Mouse (Mus musculus): ENCODE measurements around the gene Gm11172. TPM values are rescaled to one million over a fixed set of nuclear protein-coding genes. Genes with fewer than 3 reads are reported as not detected.
A peak's percentile ranks its signal among the peaks of the same experiment; 100 is the strongest.

Gm11172 gene
- polyA plus RNA-seq, 1 experiment from 2014 or later: not detected

- DNase-seq (no peak), ATAC-seq (ENCODE audit: insufficient read depth) (no peak)
- no peaks in the 10 kb centered on the region for H3K27me3 ChIP-seq (ENCODE audit: insufficient read depth, low read length)
- H3K4me2 ChIP-seq: no peak within 1 kb of the TSS
- H3K36me3 ChIP-seq (ENCODE audit: insufficient read depth): no peaks in the 10 kb centered on the region
- no peaks in the 10 kb centered on the region for H3K9me3 ChIP-seq (ENCODE audit: low read depth, low read length)
- WGBS: 74% methylated on average over 10 of the region's 10 CpGs
- H3K4me3 ChIP-seq (ENCODE audit: low read depth, low read length): no peak within 1 kb of the TSS
- H3K27ac ChIP-seq (ENCODE audit: low read depth): no peak within 1 kb of the TSS
- TF ChIP-seq CTCF (IDR thresholded peaks at IDR 0.05; ENCODE audit: low read depth): no peak
- H3K4me1 ChIP-seq (ENCODE audit: insufficient read depth): no peaks in the 10 kb centered on the region
- no peak within 1 kb of the TSS for H3K9ac ChIP-seq
Measured at GRCm38 (mm10) chr16:10805789-10806527, 6.8 kb upstream of the Gm11172 start, which contains the start of gene Prm1. Gene Prm1, minus strand, starts transcription at chr16:10805839.

GRCm38 (mm10) chr16:10810376-10810775 lies 2.3 kb upstream of the Gm11172 start:
- Histone ChIP-seq H3K27ac (ENCODE audit: low read depth) (no peak overlapping the region), H3K9ac (no peak overlapping the region), H3K4me2 (no peak overlapping the region), H3K4me1 (ENCODE audit: insufficient read depth) (no peaks in the 10 kb centered on the region), H3K9me3 (ENCODE audit: low read depth, low read length) (no peaks in the 10 kb centered on the region), H3K4me3 (ENCODE audit: low read depth, low read length) (no peak overlapping the region), H3K36me3 (ENCODE audit: insufficient read depth) (no peaks in the 10 kb centered on the region), H3K27me3 (ENCODE audit: insufficient read depth, low read length) (no peaks in the 10 kb centered on the region)
- no peak for DNase-seq
- ATAC-seq (ENCODE audit: insufficient read depth): no peak
- WGBS: 86% methylated on average over 1 of the region's 1 CpGs
- TF ChIP-seq CTCF (IDR thresholded peaks at IDR 0.05; ENCODE audit: low read depth): no peak

- Histone ChIP-seq H3K9ac (no peak overlapping the region), H3K4me2 (no peak overlapping the region), H3K4me1 (ENCODE audit: insufficient read depth) (no peaks in the 10 kb centered on the region), H3K4me3 (ENCODE audit: low read depth, low read length) (no peak overlapping the region), H3K27me3 (ENCODE audit: insufficient read depth, low read length) (no peaks in the 10 kb centered on the region), H3K36me3 (ENCODE audit: insufficient read depth) (no peaks in the 10 kb centered on the region), H3K9me3 (ENCODE audit: low read depth, low read length) (no peaks in the 10 kb centered on the region), H3K27ac (ENCODE audit: low read depth) (no peak overlapping the region)
- no peak for TF ChIP-seq CTCF (IDR thresholded peaks at IDR 0.05; ENCODE audit: low read depth)
- 71% methylated on average over 4 of the region's 4 CpGs for WGBS
- ATAC-seq (ENCODE audit: insufficient read depth): no peak
- no peak for DNase-seq
Measured at GRCm38 (mm10) chr16:10813726-10814125, 1.0 kb downstream of the Gm11172 start.

DNA sequence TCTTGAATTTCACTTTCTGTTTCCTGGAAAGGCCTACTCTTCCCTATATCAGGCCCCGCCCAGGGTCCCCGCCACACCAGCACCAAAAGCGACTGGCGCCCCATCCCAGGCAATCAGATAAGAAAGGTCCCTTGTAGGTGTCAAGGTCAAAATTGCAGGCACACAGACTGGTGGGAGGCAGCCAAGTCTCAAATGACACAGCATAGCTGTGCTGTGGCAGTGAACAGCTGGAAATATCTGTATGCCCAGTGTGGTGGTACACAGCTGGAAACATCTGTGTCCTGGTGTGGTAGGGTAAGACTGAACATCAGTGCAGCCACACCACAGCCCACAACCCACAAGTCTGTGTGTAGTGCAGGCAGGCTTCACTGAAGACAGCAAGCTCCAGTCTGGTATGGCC lies 2.1 kb downstream of the Gm11172 start:
- Histone ChIP-seq H3K4me1 (ENCODE audit: insufficient read depth) (no peaks in the 10 kb centered on the region), H3K4me2 (no peak overlapping the region), H3K27ac (ENCODE audit: low read depth) (no peak overlapping the region), H3K9me3 (ENCODE audit: low read depth, low read length) (no peaks in the 10 kb centered on the region), H3K9ac (no peak overlapping the region), H3K27me3 (ENCODE audit: insufficient read depth, low read length) (no peaks in the 10 kb centered on the region), H3K4me3 (ENCODE audit: low read depth, low read length) (no peak overlapping the region), H3K36me3 (ENCODE audit: insufficient read depth) (no peaks in the 10 kb centered on the region)
- TF ChIP-seq CTCF (IDR thresholded peaks at IDR 0.05; ENCODE audit: low read depth): no peak
- peak; percentile 74 for DNase-seq
- ATAC-seq (ENCODE audit: insufficient read depth): peak; percentile 89
- WGBS: 56% methylated on average over 4 of the region's 4 CpGs

GRCm38 (mm10) chr16:10818579-10819135 lies 5.9 kb downstream of the Gm11172 start:
- 77% methylated on average over 4 of the region's 4 CpGs for WGBS
- no peaks in the 10 kb centered on the region for H3K36me3 ChIP-seq (ENCODE audit: insufficient read depth)
- no peak overlapping the region for H3K27ac ChIP-seq (ENCODE audit: low read depth)
- H3K4me2 ChIP-seq: no peak overlapping the region
- DNase-seq (no peak), ATAC-seq (ENCODE audit: insufficient read depth) (no peak)
- TF ChIP-seq CTCF (IDR thresholded peaks at IDR 0.05; ENCODE audit: low read depth): no peak
- H3K27me3 ChIP-seq (ENCODE audit: insufficient read depth, low read length): no peaks in the 10 kb centered on the region
- H3K4me1 ChIP-seq (ENCODE audit: insufficient read depth): no peaks in the 10 kb centered on the region
- H3K4me3 ChIP-seq (ENCODE audit: low read depth, low read length): no peak overlapping the region
- H3K9ac ChIP-seq: no peak overlapping the region
- H3K9me3 ChIP-seq (ENCODE audit: low read depth, low read length): no peaks in the 10 kb centered on the region

GRCm38 (mm10) chr16:10819966-10820365 lies 7.3 kb downstream of the Gm11172 start:
- Histone ChIP-seq H3K27ac (ENCODE audit: low read depth) (no peak overlapping the region), H3K36me3 (ENCODE audit: insufficient read depth) (no peaks in the 10 kb centered on the region), H3K9ac (no peak overlapping the region), H3K9me3 (ENCODE audit: low read depth, low read length) (no peaks in the 10 kb centered on the region), H3K4me1 (ENCODE audit: insufficient read depth) (no peaks in the 10 kb centered on the region), H3K4me2 (no peak overlapping the region), H3K4me3 (ENCODE audit: low read depth, low read length) (no peak overlapping the region), H3K27me3 (ENCODE audit: insufficient read depth, low read length) (no peaks in the 10 kb centered on the region)
- 55% methylated on average over 3 of the region's 3 CpGs for WGBS
- TF ChIP-seq CTCF (IDR thresholded peaks at IDR 0.05; ENCODE audit: low read depth): no peak
- ATAC-seq (ENCODE audit: insufficient read depth): no peak
- DNase-seq: no peak

- WGBS: 47% methylated on average over 4 of the region's 4 CpGs
- no peaks in the 10 kb centered on the region for H3K36me3 ChIP-seq (ENCODE audit: insufficient read depth)
- H3K4me3 ChIP-seq (ENCODE audit: low read depth, low read length): no peak overlapping the region
- DNase-seq (peak; percentile 15), ATAC-seq (ENCODE audit: insufficient read depth) (peak; percentile 31; the same call in 1 of the 2 replicates)
- H3K9ac ChIP-seq: no peak overlapping the region
- H3K4me2 ChIP-seq: no peak overlapping the region
- TF ChIP-seq CTCF (IDR thresholded peaks at IDR 0.05; ENCODE audit: low read depth): no peak
- no peaks in the 10 kb centered on the region for H3K9me3 ChIP-seq (ENCODE audit: low read depth, low read length)
- H3K27me3 ChIP-seq (ENCODE audit: insufficient read depth, low read length): no peaks in the 10 kb centered on the region
- H3K4me1 ChIP-seq (ENCODE audit: insufficient read depth): no peaks in the 10 kb centered on the region
- no peak overlapping the region for H3K27ac ChIP-seq (ENCODE audit: low read depth)
Measured at GRCm38 (mm10) chr16:10821387-10821786, 8.7 kb downstream of the Gm11172 start.
